Mouse (Mus musculus) G1E (cell line): Measurements from ENCODE around the gene Actg2. TPM values are rescaled to one million over a fixed set of nuclear protein-coding genes. Genes with fewer than 3 reads are reported as not detected.

Experiments used
- ATAC-seq: 2 replicates; pipeline ENCODE4 v1.8.0; 2016; ENCODE audit warnings: mild to moderate bottlenecking; ENCODE audit not compliant: insufficient number of reproducible peaks, poor library complexity, low FRiP score, severe bottlenecking; ENCODE audit errors: extremely low read depth
- DNase-seq: peaks from one replicate; pipeline ENCODE4 v3.0.0; 2012; ENCODE audit warnings: low spot score
- H3K27me3 ChIP-seq: 2 replicates; pipeline ENCODE4 v1.6.1; 2012; ENCODE audit warnings: mild to moderate bottlenecking, low read length, inconsistent platforms; ENCODE audit not compliant: insufficient read depth
- H3K36me3 ChIP-seq: replicated peaks from 2 replicates; pipeline ENCODE3; 2012; ENCODE audit warnings: mild to moderate bottlenecking, inconsistent platforms
- H3K4me1 ChIP-seq: 2 replicates; pipeline ENCODE4 v1.6.1; 2012; ENCODE audit warnings: low read depth, low read length, inconsistent platforms, mixed read lengths; ENCODE audit not compliant: insufficient read depth
- H3K4me3 ChIP-seq: 2 replicates; pipeline ENCODE4 v1.5.1; 2012; ENCODE audit warnings: low read depth, mild to moderate bottlenecking, inconsistent platforms, low read length, moderate library complexity, mixed read lengths
- H3K9me3 ChIP-seq: replicated peaks from 2 replicates; pipeline ENCODE4 v1.6.1; 2012; ENCODE audit warnings: inconsistent platforms
- CTCF ChIP-seq: IDR thresholded peaks from 2 replicates; pipeline ENCODE4 v1.5.1; 2012; ENCODE audit warnings: low read depth, low read length, inconsistent platforms, mixed read lengths
- GATA1 ChIP-seq: IDR thresholded peaks from 2 replicates; pipeline ENCODE4 v1.6.1; 2012; ENCODE audit warnings: borderline replicate concordance, low read length, inconsistent platforms, mixed read lengths
- GATA2 ChIP-seq: IDR thresholded peaks from 2 replicates; pipeline ENCODE4 v1.6.1; 2012; ENCODE audit warnings: low read depth, low read length, inconsistent platforms, borderline replicate concordance
- POLR2AphosphoS5 ChIP-seq: IDR thresholded peaks from 2 replicates; pipeline ENCODE4 v1.6.1; 2012; ENCODE audit warnings: low read depth, low read length, inconsistent platforms; ENCODE audit not compliant: insufficient replicate concordance
- TAL1 ChIP-seq: conservative IDR thresholded peaks from 2 replicates; pipeline ENCODE4 v1.6.1; 2012; ENCODE audit warnings: low read depth, low read length, inconsistent platforms, mixed read lengths
- polyA plus RNA-seq: library from polyadenylated mRNA; stranded (reverse); fragments of >175 nt; gene quantifications from 2 replicates; pipeline ENCODE4 v1.2.3, GENCODE M21; 2012
- total RNA-seq, 2 experiments: library from RNA; stranded (forward) in 1 of 2; stranded (reverse) in 1 of 2; fragments of 200-1000 nt in 1 of 2; fragments of >200 nt in 1 of 2; fragmentation: Nextera tagmentation in 1 of 2; gene quantifications; 2 replicates each; pipeline ENCODE4 v1.2.3; 2014 to 2017

Actg2 gene
- total and polyA plus RNA-seq, 3 experiments = 0.11 TPM; not detected in 2

- Histone ChIP-seq H3K4me3 (no peak overlapping the region), H3K36me3 (no peaks in the 10 kb centered on the region), H3K4me1 (no peaks in the 10 kb centered on the region), H3K27me3 (peaks cover 34% of the 10 kb centered on the region), H3K9me3 (peaks cover 3% of the 10 kb centered on the region)
- no peak for ATAC-seq
- no peak for DNase-seq
- no peak for TF ChIP-seq CTCF
- no peak for TF ChIP-seq GATA1
Observed at GRCm38 (mm10) chr6:83515172-83515571, 20.9 kb downstream of the Actg2 start.

GRCm38 (mm10) chr6:83512495-83512894 is 23.6 kb downstream of the Actg2 start:
- TF ChIP-seq GATA2 (no peak), CTCF (no peak), POLR2AphosphoS5 (no peak), TAL1 (no peak), GATA1 (no peak)
- Histone ChIP-seq H3K4me3 (no peak overlapping the region), H3K4me1 (peaks cover 3% of the 10 kb centered on the region; the same call in 1 of the 2 replicates), H3K27me3 (peaks cover 36% of the 10 kb centered on the region), H3K9me3 (no peaks in the 10 kb centered on the region), H3K36me3 (no peaks in the 10 kb centered on the region)
- ATAC-seq (no peak), DNase-seq (no peak)

GRCm38 (mm10) chr6:83510210-83510609 is 25.9 kb downstream of the Actg2 start:
- TF ChIP-seq POLR2AphosphoS5 = no peak
- no peak for TF ChIP-seq GATA2
- no peak for TF ChIP-seq CTCF
- TF ChIP-seq GATA1 = no peak
- no peak for TF ChIP-seq TAL1
- Histone ChIP-seq H3K36me3 (no peaks in the 10 kb centered on the region), H3K4me3 (no peak overlapping the region), H3K9me3 (no peaks in the 10 kb centered on the region), H3K4me1 (peaks cover 9% of the 10 kb centered on the region), H3K27me3 (peaks cover 26% of the 10 kb centered on the region)
- ATAC-seq (no peak), DNase-seq (no peak)

- Histone ChIP-seq H3K4me3 (no peak overlapping the region), H3K4me1 (peaks cover 15% of the 10 kb centered on the region), H3K27me3 (peaks cover 24% of the 10 kb centered on the region), H3K36me3 (no peaks in the 10 kb centered on the region), H3K9me3 (no peaks in the 10 kb centered on the region)
- ATAC-seq (no peak), DNase-seq (no peak)
- no peak for TF ChIP-seq CTCF
- no peak for TF ChIP-seq GATA1
- no peak for TF ChIP-seq TAL1
- TF ChIP-seq POLR2AphosphoS5 = no peak
- TF ChIP-seq GATA2 = no peak
Observed at GRCm38 (mm10) chr6:83509442-83509841, 26.6 kb downstream of the Actg2 start.

GRCm38 (mm10) chr6:83507168-83507546 is 28.9 kb downstream of the Actg2 start:
- Histone ChIP-seq H3K27me3 (peaks cover 19% of the 10 kb centered on the region), H3K4me1 (peaks cover 19% of the 10 kb centered on the region), H3K4me3 (peak overlapping the region; percentile 75), H3K9me3 (no peaks in the 10 kb centered on the region), H3K36me3 (peaks cover 9% of the 10 kb centered on the region)
- DNase-seq (no peak), ATAC-seq (no peak)
- no peak for TF ChIP-seq POLR2AphosphoS5
- TF ChIP-seq TAL1 = no peak

GRCm38 (mm10) chr6:83506258-83507167 is 29.6 kb downstream of the Actg2 start, which contains the start of gene Dguok:
Gene Dguok (minus strand): TSS chr6:83506969.
- H3K9me3 ChIP-seq = no peaks in the 10 kb centered on the region
- H3K36me3 ChIP-seq = peaks cover 12% of the 10 kb centered on the region
- peaks cover 19% of the 10 kb centered on the region for H3K4me1 ChIP-seq
- H3K4me3 ChIP-seq = peak within 1 kb of the TSS; percentile 75
- TF ChIP-seq GATA2 (no peak), POLR2AphosphoS5 (no peak), TAL1 (no peak), GATA1 (no peak), CTCF (no peak)
- peaks cover 17% of the 10 kb centered on the region for H3K27me3 ChIP-seq
- peak; percentile 92 for ATAC-seq
- DNase-seq = peak; percentile 74
